Mouse (Mus musculus): ENCODE measurements around the gene Vipr1. TPM values are rescaled to one million over a fixed set of nuclear protein-coding genes. Genes with fewer than 3 reads are reported as not detected.

The Vipr1 gene
- polyA plus RNA-seq, 1 experiment from 2014 or later = 0.51 TPM

- H3K27ac ChIP-seq = peak overlapping the region; percentile 88
- H3K9me3 ChIP-seq = no peaks in the 10 kb centered on the region
- peak overlapping the region; percentile 49 for H3K4me2 ChIP-seq
- H3K36me3 ChIP-seq = peaks cover 65% of the 10 kb centered on the region
- peak overlapping the region; percentile 30; the same call in 1 of the 2 replicates for H3K9ac ChIP-seq
- no peaks in the 10 kb centered on the region for H3K27me3 ChIP-seq
- ATAC-seq (ENCODE audit: low FRiP score) = peak; percentile 87
- H3K4me3 ChIP-seq = peak overlapping the region; percentile 17; the same call in 1 of the 2 replicates
- peaks cover 23% of the 10 kb centered on the region for H3K4me1 ChIP-seq (replicated peaks)
- 25% methylated on average over 15 of the region's 15 CpGs for WGBS
These were observed 47.7 kb downstream of the Vipr1 start for GRCm38 (mm10) chr9:121690200-121690651.

DNA sequence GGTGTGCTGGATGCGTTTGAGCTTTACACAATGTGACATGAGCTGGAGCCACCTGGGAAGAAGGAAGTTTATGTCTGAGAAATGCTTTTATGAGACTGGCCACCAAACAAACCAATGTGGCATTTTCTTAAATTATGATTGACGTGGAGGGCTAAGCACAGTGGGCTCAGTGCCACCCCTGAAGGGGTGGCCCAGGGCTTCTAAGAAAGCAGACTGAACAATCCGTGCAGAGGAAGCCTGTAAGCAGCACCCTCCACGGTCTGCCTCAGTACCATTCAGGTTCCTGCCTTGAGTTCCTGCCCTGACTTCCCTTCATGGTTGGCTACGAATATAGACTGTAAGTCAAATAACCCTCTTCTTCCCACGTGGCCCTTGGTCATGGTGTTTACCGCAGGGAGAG is 48.2 kb downstream of the Vipr1 start:
- Histone ChIP-seq H3K4me3 (no peak overlapping the region), H3K27me3 (no peaks in the 10 kb centered on the region), H3K9me3 (no peaks in the 10 kb centered on the region), H3K36me3 (peaks cover 65% of the 10 kb centered on the region), H3K4me2 (peak overlapping the region; percentile 49), H3K27ac (peak overlapping the region; percentile 88), H3K9ac (peak overlapping the region; percentile 19; the same call in 1 of the 2 replicates), H3K4me1 (replicated peaks) (peaks cover 23% of the 10 kb centered on the region)
- ATAC-seq (ENCODE audit: low FRiP score) = peak; percentile 45
- 73% methylated on average over 7 of the region's 7 CpGs for WGBS

- 87% methylated on average over 12 of the region's 12 CpGs for WGBS
- Histone ChIP-seq H3K27me3 (no peaks in the 10 kb centered on the region), H3K36me3 (peaks cover 62% of the 10 kb centered on the region), H3K9ac (no peak overlapping the region), H3K9me3 (no peaks in the 10 kb centered on the region), H3K4me3 (no peak overlapping the region), H3K4me2 (no peak overlapping the region), H3K4me1 (replicated peaks) (peaks cover 18% of the 10 kb centered on the region), H3K27ac (no peak overlapping the region)
- ATAC-seq (ENCODE audit: low FRiP score) = no peak
These were observed 52.2 kb downstream of the Vipr1 start for GRCm38 (mm10) chr9:121694736-121695135.

GRCm38 (mm10) chr9:121696626-121697025 is 54.1 kb downstream of the Vipr1 start:
- WGBS = 85% methylated on average over 9 of the region's 9 CpGs
- Histone ChIP-seq H3K4me1 (replicated peaks) (no peaks in the 10 kb centered on the region), H3K27ac (no peak overlapping the region), H3K36me3 (peaks cover 67% of the 10 kb centered on the region), H3K27me3 (no peaks in the 10 kb centered on the region), H3K4me2 (no peak overlapping the region), H3K4me3 (no peak overlapping the region), H3K9ac (no peak overlapping the region), H3K9me3 (no peaks in the 10 kb centered on the region)
- ATAC-seq (ENCODE audit: low FRiP score) = no peak

GRCm38 (mm10) chr9:121697150-121698049 is 54.9 kb downstream of the Vipr1 start:
- H3K4me1 ChIP-seq (replicated peaks) = peaks cover 2% of the 10 kb centered on the region
- H3K27me3 ChIP-seq = no peaks in the 10 kb centered on the region
- H3K9me3 ChIP-seq = no peaks in the 10 kb centered on the region
- peak; percentile 54; the same call in 1 of the 2 replicates for ATAC-seq (ENCODE audit: low FRiP score)
- peaks cover 61% of the 10 kb centered on the region for H3K36me3 ChIP-seq
- H3K9ac ChIP-seq = no peak overlapping the region
- H3K4me2 ChIP-seq = no peak overlapping the region
- H3K27ac ChIP-seq = no peak overlapping the region
- WGBS = 100% methylated on average over 1 of the region's 1 CpGs
- no peak overlapping the region for H3K4me3 ChIP-seq

- Histone ChIP-seq H3K9ac (peak overlapping the region; percentile 88), H3K36me3 (peaks cover 12% of the 10 kb centered on the region), H3K4me2 (peak overlapping the region; percentile 94), H3K4me3 (peak overlapping the region; percentile 80), H3K9me3 (no peaks in the 10 kb centered on the region), H3K27me3 (0 out of 2 replicates have a peak, but pooled peaks cover 4% of the 10 kb centered on the region), H3K4me1 (replicated peaks) (peaks cover 33% of the 10 kb centered on the region), H3K27ac (peak overlapping the region; percentile 86; the same call in 1 of the 2 replicates)
- ATAC-seq (ENCODE audit: low FRiP score) = no peak
- WGBS = 37% methylated on average over 11 of the region's 11 CpGs
These were observed 61.7 kb downstream of the Vipr1 start for GRCm38 (mm10) chr9:121704261-121704645.

GRCm38 (mm10) chr9:121704646-121705625 is 62.4 kb downstream of the Vipr1 start, which contains the start of gene Sec22c:
Gene Sec22c (minus strand): TSS chr9:121705490.
- H3K4me1 ChIP-seq (replicated peaks) = peaks cover 36% of the 10 kb centered on the region
- WGBS = 2% methylated on average over 64 of the region's 69 CpGs
- H3K9ac ChIP-seq = peak within 1 kb of the TSS; percentile 88
- H3K36me3 ChIP-seq = peaks cover 6% of the 10 kb centered on the region
- peak within 1 kb of the TSS; percentile 86 for H3K27ac ChIP-seq
- no peaks in the 10 kb centered on the region for H3K9me3 ChIP-seq
- 0 out of 2 replicates have a peak, but pooled peaks cover 4% of the 10 kb centered on the region for H3K27me3 ChIP-seq
- H3K4me2 ChIP-seq = peak within 1 kb of the TSS; percentile 94
- peak; percentile 95 for ATAC-seq (ENCODE audit: low FRiP score)
- H3K4me3 ChIP-seq = peak within 1 kb of the TSS; percentile 80

GRCm38 (mm10) chr9:121706029-121706675 is 63.6 kb downstream of the Vipr1 start:
- H3K4me2 ChIP-seq = peak overlapping the region; percentile 94; the same call in 1 of the 2 replicates
- no peaks in the 10 kb centered on the region for H3K36me3 ChIP-seq
- H3K27ac ChIP-seq = no peak overlapping the region
- H3K4me1 ChIP-seq (replicated peaks) = peaks cover 41% of the 10 kb centered on the region
- no peaks in the 10 kb centered on the region for H3K9me3 ChIP-seq
- ATAC-seq (ENCODE audit: low FRiP score) = no peak
- 0 out of 2 replicates have a peak, but pooled peaks cover 4% of the 10 kb centered on the region for H3K27me3 ChIP-seq
- no peak overlapping the region for H3K4me3 ChIP-seq
- WGBS = 81% methylated on average over 6 of the region's 6 CpGs
- no peak overlapping the region for H3K9ac ChIP-seq

GRCm38 (mm10) chr9:121707801-121708200 is 65.3 kb downstream of the Vipr1 start:
- WGBS = 69% methylated on average over 6 of the region's 6 CpGs
- no peaks in the 10 kb centered on the region for H3K9me3 ChIP-seq
- H3K27ac ChIP-seq = no peak overlapping the region
- peaks cover 50% of the 10 kb centered on the region for H3K4me1 ChIP-seq (replicated peaks)
- no peak overlapping the region for H3K4me2 ChIP-seq
- H3K9ac ChIP-seq = no peak overlapping the region
- peaks cover 5% of the 10 kb centered on the region for H3K36me3 ChIP-seq
- 0 out of 2 replicates have a peak, but pooled peaks cover 4% of the 10 kb centered on the region for H3K27me3 ChIP-seq
- no peak overlapping the region for H3K4me3 ChIP-seq
- no peak for ATAC-seq (ENCODE audit: low FRiP score)

- Histone ChIP-seq H3K36me3 (peaks cover 15% of the 10 kb centered on the region), H3K27me3 (0 out of 2 replicates have a peak, but pooled peaks cover 4% of the 10 kb centered on the region), H3K27ac (no peak overlapping the region), H3K9ac (0 out of 2 replicates have a peak overlapping the region, but pooled peaks have one; percentile 8), H3K4me2 (no peak overlapping the region), H3K4me1 (replicated peaks) (peaks cover 40% of the 10 kb centered on the region), H3K4me3 (no peak overlapping the region), H3K9me3 (no peaks in the 10 kb centered on the region)
- WGBS = 75% methylated on average over 7 of the region's 7 CpGs
- no peak for ATAC-seq (ENCODE audit: low FRiP score)
These were observed 66.3 kb downstream of the Vipr1 start for GRCm38 (mm10) chr9:121708506-121709486.
